Mouse (Mus musculus) cortical plate, adult 2 months (tissue): ENCODE measurements at regions not wholly inside any gene's neighbourhood (a gene's known extent, or its start where the extent isn't known, plus 50 kb on each side); places are given as distances from the start of the nearest gene placed in this dataset.

Experiments
- CTCF ChIP-seq: fragments of 200-500 bp; IDR thresholded peaks from 2 replicates; pipeline ENCODE4 v1.5.1; 2011; ENCODE audit warnings: mild to moderate bottlenecking, control low read depth, low read length; ENCODE audit not compliant: insufficient read depth; ENCODE audit errors: extremely low read depth
- POLR2A ChIP-seq: fragments of 200-500 bp; IDR thresholded peaks from 2 replicates; pipeline ENCODE4 v1.6.1; 2011; ENCODE audit warnings: mild to moderate bottlenecking, low read length, control low read depth; ENCODE audit not compliant: insufficient read depth; ENCODE audit errors: extremely low read depth

DNA sequence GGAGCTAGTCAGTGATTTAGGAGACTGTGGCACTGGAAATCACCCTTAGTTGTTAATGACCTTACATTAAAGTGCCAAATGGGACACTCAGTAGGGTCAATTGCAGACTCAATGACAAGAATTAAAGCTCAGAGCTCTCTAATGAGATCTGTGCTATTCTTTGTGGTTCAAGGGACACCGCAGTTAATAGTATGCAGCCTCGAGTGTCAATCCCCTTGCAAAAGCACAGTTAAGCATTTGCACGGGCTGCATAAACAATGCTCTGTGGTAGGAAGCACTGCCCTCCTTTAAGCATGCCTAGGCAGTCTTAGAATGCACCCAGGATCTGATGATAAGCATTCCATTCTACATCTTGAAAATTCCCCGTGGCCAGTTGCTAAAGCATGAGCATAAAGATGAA, 221.5 kb downstream of the Nova1 start:
- no peak for TF ChIP-seq CTCF
- no peak for TF ChIP-seq POLR2A
